Mouse (Mus musculus) kidney, adult 2 months (tissue): Measurements from ENCODE around the gene Slc7a15.

Experiments used
- CTCF ChIP-seq: fragments of 200-500 bp; conservative IDR thresholded peaks from 2 replicates; pipeline ENCODE4 v1.5.1; 2011; ENCODE audit warnings: low read depth, mild to moderate bottlenecking, control low read depth, low read length, moderate library complexity, mixed read lengths; ENCODE audit not compliant: insufficient read depth, insufficient read length
- POLR2A ChIP-seq: fragments of 200-500 bp; IDR thresholded peaks from one replicate; pipeline ENCODE4 v1.6.1; 2011; ENCODE audit warnings: low read depth, low read length, control low read depth

DNA sequence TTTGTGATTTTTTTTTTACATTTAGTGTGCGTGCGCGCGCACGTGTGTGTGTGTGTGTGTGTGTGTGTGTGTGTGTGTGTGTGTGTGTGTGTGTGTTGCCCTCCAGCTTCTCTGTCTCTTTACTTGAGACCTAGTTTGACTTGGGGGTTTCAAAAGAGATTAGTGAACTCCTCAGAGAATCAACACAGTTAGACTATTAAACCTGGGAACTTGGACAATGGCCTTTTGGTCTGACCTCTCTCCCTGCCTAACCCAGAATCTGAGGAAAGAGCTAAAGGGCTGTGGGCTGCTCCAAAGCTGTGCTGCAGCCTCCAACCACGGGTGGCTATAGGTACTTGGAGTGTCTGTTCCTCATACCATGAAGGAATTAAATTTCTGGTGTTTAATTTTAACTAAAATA, 94.7 kb downstream of the Slc7a15 start:
- TF ChIP-seq CTCF (no peak), POLR2A (no peak)
